Mouse (Mus musculus): Measurements from ENCODE around the gene Aldoc. TPM values are rescaled to one million over a fixed set of nuclear protein-coding genes. Genes with fewer than 3 reads are reported as not detected.

Gene Aldoc
- polyA plus RNA-seq, 1 experiment from 2014 or later, result 24.5 TPM

- H3K4me1 ChIP-seq, result peaks cover 35% of the 10 kb centered on the region
- H3K9me3 ChIP-seq, result no peaks in the 10 kb centered on the region
- 80% methylated on average over 12 of the region's 12 CpGs for WGBS
- no peak for ATAC-seq (ENCODE audit: insufficient read depth, low FRiP score, low read depth)
- no peak overlapping the region for H3K4me3 ChIP-seq (replicated peaks)
- peaks cover 13% of the 10 kb centered on the region for H3K36me3 ChIP-seq
- H3K4me2 ChIP-seq, result no peak overlapping the region
- H3K27ac ChIP-seq, result no peak overlapping the region
- H3K27me3 ChIP-seq (replicated peaks), result no peaks in the 10 kb centered on the region
- no peak overlapping the region for H3K9ac ChIP-seq
Measured at GRCm38 (mm10) chr11:78341702-78342101, 18.9 kb downstream of the Aldoc start.

GRCm38 (mm10) chr11:78343381-78344327 is 20.9 kb downstream of the Aldoc start, which contains the start of gene Unc119:
TSS of gene Unc119 (plus strand) at chr11:78343482.
- Histone ChIP-seq H3K4me3 (replicated peaks) (peak within 1 kb of the TSS; percentile 82), H3K9ac (peak within 1 kb of the TSS; percentile 90), H3K9me3 (no peaks in the 10 kb centered on the region), H3K36me3 (peaks cover 12% of the 10 kb centered on the region), H3K4me1 (peaks cover 41% of the 10 kb centered on the region), H3K4me2 (peak within 1 kb of the TSS; percentile 89), H3K27ac (peak within 1 kb of the TSS; percentile 79), H3K27me3 (replicated peaks) (no peaks in the 10 kb centered on the region)
- under 1% methylated on average over 63 of the region's 66 CpGs for WGBS
- peak; percentile 84 for ATAC-seq (ENCODE audit: insufficient read depth, low FRiP score, low read depth)

- Histone ChIP-seq H3K9ac (no peak overlapping the region; the same call in 1 of the 2 replicates), H3K4me2 (peak overlapping the region; percentile 89), H3K4me1 (peaks cover 41% of the 10 kb centered on the region), H3K27ac (peak overlapping the region; percentile 79), H3K36me3 (peaks cover 5% of the 10 kb centered on the region), H3K27me3 (replicated peaks) (no peaks in the 10 kb centered on the region), H3K9me3 (no peaks in the 10 kb centered on the region), H3K4me3 (replicated peaks) (peak overlapping the region; percentile 82)
- peak; percentile 51; the same call in 1 of the 2 replicates for ATAC-seq (ENCODE audit: insufficient read depth, low FRiP score, low read depth)
- 65% methylated on average over 6 of the region's 6 CpGs for WGBS
Measured at GRCm38 (mm10) chr11:78344328-78344889, 21.6 kb downstream of the Aldoc start.

GRCm38 (mm10) chr11:78344890-78345715 is 22.3 kb downstream of the Aldoc start:
- H3K9me3 ChIP-seq, result no peaks in the 10 kb centered on the region
- peak overlapping the region; percentile 82 for H3K4me3 ChIP-seq (replicated peaks)
- H3K36me3 ChIP-seq, result no peaks in the 10 kb centered on the region
- H3K4me2 ChIP-seq, result peak overlapping the region; percentile 89
- ATAC-seq (ENCODE audit: insufficient read depth, low FRiP score, low read depth), result no peak
- no peaks in the 10 kb centered on the region for H3K27me3 ChIP-seq (replicated peaks)
- no peak overlapping the region for H3K9ac ChIP-seq
- WGBS, result 35% methylated on average over 8 of the region's 8 CpGs
- H3K27ac ChIP-seq, result peak overlapping the region; percentile 54
- H3K4me1 ChIP-seq, result peaks cover 47% of the 10 kb centered on the region

- Histone ChIP-seq H3K9ac (no peak overlapping the region), H3K36me3 (no peaks in the 10 kb centered on the region), H3K4me3 (replicated peaks) (no peak overlapping the region), H3K4me2 (0 out of 2 replicates have a peak overlapping the region, but pooled peaks have one; percentile 89), H3K27me3 (replicated peaks) (no peaks in the 10 kb centered on the region), H3K9me3 (no peaks in the 10 kb centered on the region), H3K4me1 (peaks cover 47% of the 10 kb centered on the region), H3K27ac (peak overlapping the region; percentile 54; the same call in 1 of the 2 replicates)
- WGBS, result 74% methylated on average over 7 of the region's 7 CpGs
- no peak for ATAC-seq (ENCODE audit: insufficient read depth, low FRiP score, low read depth)
Measured at GRCm38 (mm10) chr11:78345801-78346200, 23.0 kb downstream of the Aldoc start.

- WGBS, result 72% methylated on average over 6 of the region's 6 CpGs
- Histone ChIP-seq H3K9ac (no peak overlapping the region), H3K27ac (no peak overlapping the region), H3K9me3 (no peaks in the 10 kb centered on the region), H3K36me3 (no peaks in the 10 kb centered on the region), H3K4me1 (peaks cover 47% of the 10 kb centered on the region), H3K4me3 (replicated peaks) (no peak overlapping the region), H3K4me2 (peak overlapping the region; percentile 14; the same call in 1 of the 2 replicates), H3K27me3 (replicated peaks) (no peaks in the 10 kb centered on the region)
- ATAC-seq (ENCODE audit: insufficient read depth, low FRiP score, low read depth), result no peak
Measured at GRCm38 (mm10) chr11:78346326-78347069, 23.7 kb downstream of the Aldoc start.

GRCm38 (mm10) chr11:78347070-78347754 is 24.4 kb downstream of the Aldoc start:
- Histone ChIP-seq H3K9me3 (no peaks in the 10 kb centered on the region), H3K9ac (no peak overlapping the region), H3K4me2 (no peak overlapping the region), H3K4me1 (peaks cover 47% of the 10 kb centered on the region), H3K27me3 (replicated peaks) (no peaks in the 10 kb centered on the region), H3K4me3 (replicated peaks) (no peak overlapping the region), H3K27ac (no peak overlapping the region), H3K36me3 (no peaks in the 10 kb centered on the region)
- 89% methylated on average over 10 of the region's 10 CpGs for WGBS
- no peak for ATAC-seq (ENCODE audit: insufficient read depth, low FRiP score, low read depth)

GRCm38 (mm10) chr11:78347908-78348307 is 25.1 kb downstream of the Aldoc start:
- Histone ChIP-seq H3K4me3 (replicated peaks) (no peak overlapping the region), H3K9me3 (no peaks in the 10 kb centered on the region), H3K36me3 (no peaks in the 10 kb centered on the region), H3K27ac (no peak overlapping the region), H3K4me1 (peaks cover 45% of the 10 kb centered on the region), H3K4me2 (no peak overlapping the region), H3K9ac (no peak overlapping the region), H3K27me3 (replicated peaks) (no peaks in the 10 kb centered on the region)
- ATAC-seq (ENCODE audit: insufficient read depth, low FRiP score, low read depth), result no peak
- WGBS, result 75% methylated on average over 9 of the region's 9 CpGs

GRCm38 (mm10) chr11:78348474-78348873 is 25.7 kb downstream of the Aldoc start:
- Histone ChIP-seq H3K9me3 (no peaks in the 10 kb centered on the region), H3K4me1 (peaks cover 43% of the 10 kb centered on the region), H3K36me3 (no peaks in the 10 kb centered on the region), H3K27me3 (replicated peaks) (no peaks in the 10 kb centered on the region), H3K4me3 (replicated peaks) (no peak overlapping the region), H3K9ac (no peak overlapping the region), H3K4me2 (no peak overlapping the region), H3K27ac (no peak overlapping the region)
- WGBS, result 41% methylated on average over 7 of the region's 7 CpGs
- ATAC-seq (ENCODE audit: insufficient read depth, low FRiP score, low read depth), result no peak

GRCm38 (mm10) chr11:78349441-78350358 is 26.9 kb downstream of the Aldoc start:
- no peak for ATAC-seq (ENCODE audit: insufficient read depth, low FRiP score, low read depth)
- H3K4me3 ChIP-seq (replicated peaks), result no peak overlapping the region
- no peak overlapping the region for H3K27ac ChIP-seq
- H3K36me3 ChIP-seq, result no peaks in the 10 kb centered on the region
- no peaks in the 10 kb centered on the region for H3K27me3 ChIP-seq (replicated peaks)
- no peaks in the 10 kb centered on the region for H3K9me3 ChIP-seq
- 68% methylated on average over 4 of the region's 4 CpGs for WGBS
- H3K4me1 ChIP-seq, result peaks cover 33% of the 10 kb centered on the region
- no peak overlapping the region for H3K9ac ChIP-seq
- 0 out of 2 replicates have a peak overlapping the region, but pooled peaks have one; percentile 13 for H3K4me2 ChIP-seq

All from stomach, embryonic 15.5 days (tissue).